Mouse (Mus musculus) c-Kit-positive CD71-positive TER-119-negative erythroid progenitor cells, embryonic 14.5 days (primary cell): Measurements from ENCODE around the gene Srcin1.

Experiments
- DNase-seq: peaks from one replicate; pipeline ENCODE4 v3.0.0-alpha.2; 2013; ENCODE audit warnings: low read depth

The Srcin1 gene

GRCm38 (mm10) chr11:97466444-97467160, 109.4 kb downstream of the Srcin1 start:
- DNase-seq = no peak

- DNase-seq = no peak
Measured at GRCm38 (mm10) chr11:97465957-97466356, 110.0 kb downstream of the Srcin1 start.

GRCm38 (mm10) chr11:97463991-97464390, 112.0 kb downstream of the Srcin1 start:
- no peak for DNase-seq

GRCm38 (mm10) chr11:97463166-97463565, 112.8 kb downstream of the Srcin1 start:
- no peak for DNase-seq

GRCm38 (mm10) chr11:97462538-97462937, 113.4 kb downstream of the Srcin1 start:
- no peak for DNase-seq

GRCm38 (mm10) chr11:97461307-97461820, 114.6 kb downstream of the Srcin1 start:
- no peak for DNase-seq
